Mouse (Mus musculus) liver, embryonic 11.5 days (tissue): ENCODE measurements around the gene Elmod3. TPM values are rescaled to one million over a fixed set of nuclear protein-coding genes. Genes with fewer than 3 reads are reported as not detected.
"Not testable (repeated sequence)": the region's sequence is repeated elsewhere in the genome, so short reads cannot be mapped to it uniquely, and the experiment has no call there.

Experiments
- ATAC-seq: fragments of 200-750 bp; cut with Nextera tagmentation; replicated peaks from 2 replicates; pipeline ENCODE4 v1.8.0; 2017; ENCODE audit warnings: moderate number of reproducible peaks, mild to moderate bottlenecking, moderate TSS enrichment, moderate library complexity; ENCODE audit not compliant: low FRiP score
- DNase-seq: peaks from one replicate; pipeline ENCODE4 v3.0.0-alpha.2; 2017; ENCODE audit warnings: low spot score
- H3K27ac ChIP-seq: fragments of 300-500 bp; sonication (generic); 2 replicates; pipeline ENCODE4 v1.5.1; 2014; ENCODE audit warnings: mild to moderate bottlenecking, low read depth, low read length, control low read depth
- H3K27me3 ChIP-seq: fragments of 300-500 bp; sonication (generic); replicated peaks from 2 replicates; pipeline ENCODE4 v1.6.1; 2014; ENCODE audit warnings: low read length, mixed read lengths; ENCODE audit not compliant: control insufficient read depth, insufficient read depth
- H3K36me3 ChIP-seq: fragments of 300-500 bp; sonication (generic); 2 replicates; pipeline ENCODE4 v1.6.1; 2014; ENCODE audit warnings: mild to moderate bottlenecking, low read length, moderate library complexity, mixed read lengths; ENCODE audit not compliant: control insufficient read depth, insufficient read depth
- H3K4me1 ChIP-seq: fragments of 300-500 bp; sonication (generic); replicated peaks from 2 replicates; pipeline ENCODE4 v1.6.1; 2014; ENCODE audit warnings: low read length, mixed read lengths; ENCODE audit not compliant: control insufficient read depth, insufficient read depth
- H3K4me2 ChIP-seq: fragments of 300-500 bp; sonication (generic); 2 replicates; pipeline ENCODE4 v1.6.1; 2014; ENCODE audit warnings: mild to moderate bottlenecking, control low read depth, moderate library complexity
- H3K4me3 ChIP-seq: fragments of 300-500 bp; sonication (generic); 2 replicates; pipeline ENCODE4 v1.5.1; 2014; ENCODE audit warnings: low read depth, low read length, control low read depth
- H3K9ac ChIP-seq: fragments of 300-500 bp; sonication (generic); 2 replicates; pipeline ENCODE4 v1.6.1; 2014; ENCODE audit warnings: low read depth, low read length, control low read depth
- H3K9me3 ChIP-seq: fragments of 300-500 bp; sonication (generic); 2 replicates; pipeline ENCODE4 v1.6.1; 2016; ENCODE audit warnings: low read length, inconsistent platforms, mixed read lengths; ENCODE audit not compliant: control insufficient read depth
- WGBS: fragments of 180-500 bp; shearing (Covaris S2); extraction: QIAGEN DNeasy Blood & Tissue Kit; methylation state at CpG from one replicate; pipeline ENCODE4 v1.1.7; 2014; 5-methylcytosine and 5-hydroxymethylcytosine counted together
- polyA plus RNA-seq: library from polyadenylated mRNA; unstranded; fragments of >200 nt; fragmentation: Nextera tagmentation; extraction: Ambion mirVana; gene quantifications from 2 replicates; pipeline ENCODE4 v1.2.1, GENCODE M21; 2014

Elmod3 gene
- polyA plus RNA-seq, 1 experiment from 2014 or later, result 12.3 TPM

DNA sequence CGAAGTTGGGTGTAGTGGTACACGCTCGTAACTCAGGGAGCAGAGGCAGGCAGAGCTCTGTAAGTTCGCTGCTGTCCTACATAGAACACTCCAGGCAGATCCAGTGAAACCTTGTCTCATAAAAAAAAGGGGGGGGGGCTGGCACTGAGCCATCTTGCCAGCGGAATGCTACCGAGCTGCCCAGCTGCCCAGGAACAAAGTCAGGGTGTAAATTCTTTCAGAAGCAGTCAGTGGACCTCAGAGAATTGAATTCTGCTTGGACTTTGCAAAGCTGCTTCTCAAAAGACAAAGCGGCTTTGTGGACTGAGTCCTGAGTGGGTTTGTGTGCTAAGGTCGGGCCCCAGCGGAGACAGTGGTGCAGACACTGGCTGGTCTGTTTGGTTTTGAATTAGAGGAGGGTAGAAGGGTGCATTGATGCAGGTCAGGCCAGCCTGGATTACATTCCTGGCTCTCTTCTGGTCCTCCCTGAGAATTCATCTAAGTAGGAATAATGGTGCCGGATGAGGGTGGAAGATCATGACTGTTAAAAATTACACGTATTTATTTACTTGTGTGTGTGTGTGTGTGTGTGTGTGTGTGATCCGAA lies 54.9 kb downstream of the Elmod3 start:
- 87% methylated on average over 12 of the region's 12 CpGs for WGBS
- Histone ChIP-seq H3K4me3 (no peak overlapping the region), H3K36me3 (no peaks in the 10 kb centered on the region)

DNA sequence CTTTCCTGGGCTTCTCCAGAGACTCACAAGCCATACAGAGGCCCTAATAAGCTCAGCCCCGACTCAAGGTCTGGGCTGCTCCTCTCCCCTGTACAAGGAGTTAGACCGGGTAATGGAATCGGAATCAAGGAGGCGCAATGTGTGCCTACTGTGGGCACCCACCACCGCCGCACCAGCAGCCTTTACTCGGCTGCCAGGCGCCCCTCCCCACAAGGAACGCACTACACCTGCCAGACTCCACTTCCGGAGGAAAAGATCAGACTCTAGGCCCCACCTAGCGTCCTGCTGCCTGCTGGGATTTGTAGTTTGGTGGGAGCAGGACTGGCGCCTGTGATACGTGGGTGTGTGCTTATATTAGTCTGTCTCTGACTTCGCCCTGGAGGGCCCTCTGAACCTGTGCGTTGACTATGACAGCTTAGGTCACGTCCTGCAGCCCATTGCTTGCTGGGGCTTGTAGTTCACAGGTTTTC lies 59.6 kb downstream of the Elmod3 start:
- 5% methylated on average over 16 of the region's 16 CpGs for whole genome bisulfite sequencing
- Histone ChIP-seq H3K27ac (peak overlapping the region; percentile 14; the same call in 1 of the 2 replicates), H3K27me3 (no peaks in the 10 kb centered on the region), H3K4me2 (peak overlapping the region; percentile 81), H3K4me3 (peak overlapping the region; percentile 63), H3K4me1 (peaks cover 6% of the 10 kb centered on the region; the same call in 1 of the 2 replicates), H3K9ac (peak overlapping the region; percentile 77), H3K36me3 (no peaks in the 10 kb centered on the region), H3K9me3 (no peaks in the 10 kb centered on the region)
- DNase-seq (peak; percentile 77), ATAC-seq (peak; percentile 98)

More for the DNA sequence above, 54.9 kb downstream of the Elmod3 start:
- ATAC-seq (no peak), DNase-seq (no peak)
- Histone ChIP-seq H3K4me2 (no peak overlapping the region), H3K9ac (no peak overlapping the region), H3K9me3 (no peaks in the 10 kb centered on the region), H3K27me3 (no peaks in the 10 kb centered on the region), H3K27ac (no peak overlapping the region), H3K4me1 (peaks cover 6% of the 10 kb centered on the region)

DNA sequence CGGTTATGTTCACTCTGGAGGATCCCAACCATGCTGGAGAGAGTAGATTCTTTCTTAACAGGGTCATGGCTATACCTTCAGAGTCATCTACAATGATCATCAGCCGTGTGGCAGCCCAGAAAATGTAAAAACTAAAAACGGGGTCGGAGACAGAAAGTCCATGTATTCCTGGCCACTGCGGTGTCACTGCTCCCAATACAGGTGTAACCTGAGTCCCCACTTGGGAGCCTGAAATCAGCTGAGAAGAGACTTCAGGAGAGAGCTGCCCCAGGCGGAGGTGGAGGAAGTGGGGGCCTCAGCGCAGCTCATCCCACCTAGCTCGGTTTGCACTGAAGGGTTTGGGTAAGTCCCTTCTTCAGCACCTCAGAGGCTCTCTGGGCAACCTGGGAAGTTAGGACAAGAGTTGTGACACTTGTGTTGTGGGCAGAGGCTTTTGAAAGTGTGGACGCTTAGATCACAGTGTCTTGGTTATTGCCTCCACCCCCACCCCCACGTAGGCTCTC lies 60.2 kb downstream of the Elmod3 start:
- peaks cover 6% of the 10 kb centered on the region; the same call in 1 of the 2 replicates for H3K4me1 ChIP-seq
- 47% methylated on average over 10 of the region's 10 CpGs for WGBS
- peak overlapping the region; percentile 81 for H3K4me2 ChIP-seq
- no peak overlapping the region; the same call in 1 of the 2 replicates for H3K27ac ChIP-seq
- H3K36me3 ChIP-seq, result no peaks in the 10 kb centered on the region
- peak overlapping the region; percentile 77 for H3K9ac ChIP-seq
- ATAC-seq (no peak), DNase-seq (no peak)
- H3K9me3 ChIP-seq, result no peaks in the 10 kb centered on the region
- H3K27me3 ChIP-seq, result no peaks in the 10 kb centered on the region
- H3K4me3 ChIP-seq, result peak overlapping the region; percentile 63

DNA sequence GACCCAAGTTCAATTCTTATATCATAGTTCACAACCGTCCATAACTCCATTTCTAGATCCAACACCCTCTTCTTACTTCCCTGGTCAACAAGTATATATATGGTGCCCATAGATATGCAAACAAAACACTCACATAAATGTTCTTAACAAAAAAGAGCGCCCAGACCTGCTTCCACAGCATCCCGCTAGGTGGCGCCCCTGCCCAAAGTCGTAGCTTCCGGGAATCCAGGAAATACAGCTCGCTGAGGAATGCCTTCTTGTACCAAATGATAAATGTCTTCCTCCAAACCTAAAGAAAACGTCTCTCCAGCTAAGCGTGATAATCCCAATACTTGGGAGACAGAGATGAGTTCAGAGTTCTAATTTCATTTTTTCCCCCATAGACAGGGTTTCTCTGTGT lies 63.0 kb downstream of the Elmod3 start:
- Histone ChIP-seq H3K4me2 (peak overlapping the region; percentile 48), H3K9me3 (no peaks in the 10 kb centered on the region), H3K27ac (no peak overlapping the region), H3K9ac (no peak overlapping the region), H3K27me3 (no peaks in the 10 kb centered on the region), H3K36me3 (no peaks in the 10 kb centered on the region), H3K4me1 (peaks cover 6% of the 10 kb centered on the region; the same call in 1 of the 2 replicates), H3K4me3 (no peak overlapping the region; the same call in 1 of the 2 replicates)
- 3% methylated on average over 9 of the region's 9 CpGs for WGBS
- peak; percentile 83 for DNase-seq
- ATAC-seq, result no peak

DNA sequence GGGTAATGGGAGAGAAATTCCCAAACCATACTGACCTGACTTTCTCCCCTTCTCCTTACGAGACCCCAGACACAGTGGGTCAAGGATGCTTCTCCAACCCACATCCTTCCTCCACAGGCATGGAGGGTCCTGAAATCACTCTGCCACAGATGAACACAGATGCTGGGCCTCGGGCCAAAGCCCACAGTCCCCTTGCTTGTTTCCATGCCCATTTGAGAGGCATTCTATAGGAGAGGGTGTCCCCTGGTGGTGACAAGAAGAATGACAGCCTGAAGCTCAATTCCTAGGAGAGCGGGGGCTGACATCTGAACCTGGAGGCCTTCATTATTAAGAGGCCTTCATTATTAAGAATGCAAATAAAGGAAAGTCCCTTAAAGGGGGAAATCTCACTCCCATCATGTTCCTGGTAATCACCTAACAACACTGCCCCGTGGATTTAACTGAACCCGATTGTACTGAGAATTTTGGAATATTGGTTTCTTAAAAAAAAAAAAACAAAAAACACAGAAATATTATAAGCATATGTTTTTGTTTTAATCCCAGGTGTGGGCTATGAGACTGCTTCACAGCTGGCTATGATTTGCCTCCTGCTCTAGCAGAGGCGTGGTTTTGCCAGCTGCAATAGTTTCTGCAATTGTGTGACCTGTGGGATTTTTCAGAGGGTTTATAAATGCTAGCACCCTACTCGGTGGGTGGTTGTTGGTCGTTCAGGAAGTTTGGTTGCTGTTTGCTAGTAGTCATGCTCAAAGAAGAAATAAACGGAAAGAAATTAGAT lies 64.0 kb downstream of the Elmod3 start:
- Histone ChIP-seq H3K9me3 (no peaks in the 10 kb centered on the region), H3K4me3 (no peak overlapping the region), H3K27ac (no peak overlapping the region), H3K4me1 (peaks cover 6% of the 10 kb centered on the region; the same call in 1 of the 2 replicates), H3K9ac (no peak overlapping the region), H3K27me3 (no peaks in the 10 kb centered on the region), H3K36me3 (no peaks in the 10 kb centered on the region), H3K4me2 (no peak overlapping the region)
- 44% methylated on average over 9 of the region's 9 CpGs for WGBS
- ATAC-seq (no peak), DNase-seq (peak; percentile 56)

DNA sequence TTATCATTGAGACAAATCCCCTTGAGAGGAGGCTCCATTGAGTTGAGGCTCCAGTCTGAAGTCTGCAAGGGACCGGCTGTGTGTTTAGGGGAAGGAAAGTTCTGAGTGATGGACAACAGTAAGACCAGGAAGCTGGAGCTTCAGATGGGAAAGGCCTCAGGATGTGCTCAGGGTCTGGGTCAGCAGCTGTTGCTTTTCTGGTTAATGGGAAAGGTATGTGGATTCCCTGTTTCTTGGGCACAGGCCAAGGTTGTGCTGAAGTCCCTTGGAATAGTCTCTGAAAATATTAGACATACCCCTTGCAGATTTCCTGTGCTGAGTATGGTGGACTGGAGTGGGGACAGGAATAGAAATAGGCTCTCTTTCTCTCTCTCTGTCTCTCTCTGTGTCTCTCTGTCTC lies 64.7 kb downstream of the Elmod3 start:
- H3K27ac ChIP-seq, H3K36me3 ChIP-seq, H3K9me3 ChIP-seq, H3K4me1 ChIP-seq, DNase-seq, H3K9ac ChIP-seq, ATAC-seq, H3K4me2 ChIP-seq, H3K27me3 ChIP-seq, H3K4me3 ChIP-seq: not testable (repeated sequence)
- 54% methylated on average over 1 of the region's 1 CpGs for WGBS

DNA sequence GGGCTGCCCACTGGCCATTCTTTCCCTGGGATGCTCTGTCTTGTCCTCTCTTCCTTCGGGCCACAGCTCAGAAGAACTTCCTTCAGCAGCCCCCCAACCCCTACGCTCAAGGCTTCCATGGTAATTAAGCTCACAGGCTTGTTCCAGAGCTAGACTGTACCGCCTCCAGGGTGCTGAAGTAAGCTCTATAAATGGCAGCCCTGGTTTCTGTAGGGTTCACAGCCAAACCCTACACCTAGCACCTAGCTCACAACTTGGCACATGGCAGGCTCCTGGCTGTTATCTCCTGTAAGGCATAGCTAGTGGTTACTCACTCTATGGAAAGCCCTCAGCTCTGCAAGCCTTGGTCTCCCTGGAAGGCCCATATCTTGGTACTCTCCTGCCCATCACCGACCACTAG lies 65.6 kb downstream of the Elmod3 start:
- no peak overlapping the region; the same call in 1 of the 2 replicates for H3K27ac ChIP-seq
- H3K4me1 ChIP-seq, result 0 out of 2 replicates have a peak, but pooled peaks cover 3% of the 10 kb centered on the region
- H3K4me3 ChIP-seq, result no peak overlapping the region
- no peaks in the 10 kb centered on the region for H3K36me3 ChIP-seq
- ATAC-seq (no peak), DNase-seq (no peak)
- no peak overlapping the region for H3K4me2 ChIP-seq
- no peaks in the 10 kb centered on the region for H3K9me3 ChIP-seq
- H3K9ac ChIP-seq, result no peak overlapping the region
- 80% methylated on average over 4 of the region's 4 CpGs for WGBS
- H3K27me3 ChIP-seq, result no peaks in the 10 kb centered on the region

DNA sequence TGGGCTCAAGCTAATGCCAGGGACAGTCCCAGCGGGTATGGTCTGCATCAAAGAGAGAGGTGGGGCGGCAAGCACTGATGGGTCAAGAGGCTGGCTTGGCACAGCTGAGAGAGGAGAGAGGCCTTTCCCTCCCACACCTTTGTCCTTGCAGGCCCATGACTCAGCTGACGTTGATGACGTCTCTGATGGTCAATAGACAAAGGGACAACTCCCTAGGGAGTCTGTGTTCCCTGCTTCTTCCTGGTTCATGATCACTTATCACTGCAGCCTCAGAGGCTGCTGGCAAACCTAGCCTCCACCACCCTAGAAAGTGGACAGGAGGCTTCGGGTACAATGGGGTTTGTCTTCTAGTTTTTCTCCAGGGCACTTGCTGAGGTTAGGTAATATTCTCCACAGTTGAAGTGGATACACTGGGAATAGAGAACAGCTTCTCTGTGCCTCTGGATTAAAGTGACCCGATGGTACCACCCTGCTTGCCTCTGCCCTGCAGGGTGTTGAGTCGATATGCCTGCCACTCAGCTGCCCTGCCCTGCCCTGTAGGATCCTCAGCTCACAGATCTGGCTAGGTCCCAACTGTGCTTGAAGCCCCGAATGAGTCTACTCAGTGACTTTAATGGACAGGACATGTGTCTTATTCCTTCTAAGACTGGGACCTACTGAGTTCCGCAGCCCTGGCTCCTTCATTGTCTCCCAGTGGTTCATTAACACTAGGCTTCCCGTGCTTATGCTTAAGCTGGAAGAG lies 69.6 kb downstream of the Elmod3 start:
- Histone ChIP-seq H3K9ac (no peak overlapping the region), H3K27me3 (no peaks in the 10 kb centered on the region), H3K36me3 (no peaks in the 10 kb centered on the region), H3K27ac (no peak overlapping the region), H3K4me2 (no peak overlapping the region), H3K4me1 (no peaks in the 10 kb centered on the region), H3K9me3 (no peaks in the 10 kb centered on the region), H3K4me3 (no peak overlapping the region)
- WGBS, result 77% methylated on average over 10 of the region's 10 CpGs
- no peak for DNase-seq
- ATAC-seq, result no peak
